Mouse (Mus musculus) ES-Bruce4 (cell line): ENCODE data around the gene Dazl. TPM values are rescaled to one million over a fixed set of nuclear protein-coding genes. Genes with fewer than 3 reads are reported as not detected.

ENCODE experiments used
- H3K27ac ChIP-seq: 2 replicates; pipeline ENCODE4 v1.5.1; 2012; ENCODE audit warnings: low read length, inconsistent platforms; ENCODE audit not compliant: insufficient read depth
- H3K27me3 ChIP-seq: 2 replicates; pipeline ENCODE4 v1.6.1; 2012; ENCODE audit warnings: mild to moderate bottlenecking, low read length, inconsistent platforms; ENCODE audit not compliant: control insufficient read depth, poor library complexity, insufficient read depth, severe bottlenecking
- H3K36me3 ChIP-seq: 2 replicates; pipeline ENCODE4 v1.6.1; 2012; ENCODE audit warnings: inconsistent platforms, mild to moderate bottlenecking, low read length, moderate library complexity; ENCODE audit not compliant: control insufficient read depth, poor library complexity, insufficient read depth, severe bottlenecking
- H3K4me1 ChIP-seq: one replicate; pipeline ENCODE4 v1.8.1; 2011; ENCODE audit warnings: low read length; ENCODE audit not compliant: control insufficient read depth, insufficient read depth
- H3K4me3 ChIP-seq: 2 replicates; pipeline ENCODE4 v1.5.1; 2011; ENCODE audit warnings: low read depth, mild to moderate bottlenecking, low read length
- H3K9ac ChIP-seq: 2 replicates; pipeline ENCODE4 v1.6.1; 2012; ENCODE audit warnings: low read depth, mild to moderate bottlenecking, inconsistent platforms; ENCODE audit not compliant: poor library complexity, severe bottlenecking
- H3K9me3 ChIP-seq: replicated peaks from 2 replicates; pipeline ENCODE4 v1.6.1; 2012; ENCODE audit warnings: mild to moderate bottlenecking, low read length, inconsistent platforms; ENCODE audit not compliant: control insufficient read depth, poor library complexity, insufficient read depth, severe bottlenecking
- CTCF ChIP-seq: IDR thresholded peaks from one replicate; pipeline ENCODE4 v1.8.1; 2011; ENCODE audit warnings: low read depth, low read length
- EP300 ChIP-seq: IDR thresholded peaks from 2 replicates; pipeline ENCODE4 v1.6.1; 2011; ENCODE audit warnings: low read depth, low read length; ENCODE audit not compliant: insufficient read depth
- POLR2A ChIP-seq: IDR thresholded peaks from one replicate; pipeline ENCODE4 v1.8.1; 2011; ENCODE audit warnings: low read length; ENCODE audit not compliant: insufficient read depth
- polyA plus RNA-seq: library from polyadenylated mRNA; stranded (reverse); fragments of >200 nt; gene quantifications from 2 replicates; pipeline ENCODE4 v1.2.4, GENCODE M21; 2011; ENCODE audit warnings: low read depth; ENCODE audit not compliant: missing spikeins, insufficient read depth, insufficient read length

The Dazl gene
- polyA plus RNA-seq, 1 experiment: 6.2 TPM

GRCm38 (mm10) chr17:50331171-50332011, 38.0 kb upstream of the Dazl start:
- H3K27me3 ChIP-seq: no peaks in the 10 kb centered on the region
- H3K36me3 ChIP-seq: no peaks in the 10 kb centered on the region
- H3K4me1 ChIP-seq: no peaks in the 10 kb centered on the region
- H3K9me3 ChIP-seq: no peaks in the 10 kb centered on the region
- H3K27ac ChIP-seq: no peak overlapping the region
- TF ChIP-seq CTCF (no peak), EP300 (no peak), POLR2A (no peak)
- no peak overlapping the region for H3K9ac ChIP-seq
- no peak overlapping the region for H3K4me3 ChIP-seq

DNA sequence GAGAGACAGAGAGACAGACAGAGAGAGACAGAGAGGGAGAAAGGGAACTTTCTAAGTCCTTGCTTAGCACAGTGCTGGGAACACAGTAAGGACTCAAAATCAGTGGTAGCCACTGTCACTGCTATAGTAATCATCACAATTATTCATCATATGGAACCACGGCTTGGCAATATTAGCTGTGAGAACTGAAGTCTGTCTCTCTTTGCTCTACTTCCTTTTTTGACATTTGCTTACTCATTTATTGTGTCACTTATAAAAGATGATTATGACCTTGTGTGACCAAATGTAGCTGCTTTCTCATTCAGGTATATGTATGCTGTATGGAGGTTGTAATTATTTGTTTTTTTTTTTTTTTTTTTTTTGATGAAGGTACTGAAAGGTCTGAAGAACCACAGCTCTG, 36.8 kb upstream of the Dazl start:
- no peak overlapping the region for H3K27ac ChIP-seq
- no peaks in the 10 kb centered on the region for H3K4me1 ChIP-seq
- no peak for TF ChIP-seq EP300
- TF ChIP-seq POLR2A: no peak
- no peak for TF ChIP-seq CTCF
- peaks cover 6% of the 10 kb centered on the region for H3K9me3 ChIP-seq
- H3K36me3 ChIP-seq: no peaks in the 10 kb centered on the region
- H3K27me3 ChIP-seq: no peaks in the 10 kb centered on the region
- no peak overlapping the region for H3K9ac ChIP-seq
- H3K4me3 ChIP-seq: no peak overlapping the region

- no peak for TF ChIP-seq EP300
- TF ChIP-seq CTCF: no peak
- TF ChIP-seq POLR2A: no peak
- Histone ChIP-seq H3K27me3 (no peaks in the 10 kb centered on the region), H3K4me3 (no peak overlapping the region), H3K9me3 (peaks cover 8% of the 10 kb centered on the region), H3K9ac (no peak overlapping the region), H3K36me3 (no peaks in the 10 kb centered on the region), H3K27ac (no peak overlapping the region), H3K4me1 (no peaks in the 10 kb centered on the region)
These were observed 31.2 kb upstream of the Dazl start for GRCm38 (mm10) chr17:50324658-50325057.

DNA sequence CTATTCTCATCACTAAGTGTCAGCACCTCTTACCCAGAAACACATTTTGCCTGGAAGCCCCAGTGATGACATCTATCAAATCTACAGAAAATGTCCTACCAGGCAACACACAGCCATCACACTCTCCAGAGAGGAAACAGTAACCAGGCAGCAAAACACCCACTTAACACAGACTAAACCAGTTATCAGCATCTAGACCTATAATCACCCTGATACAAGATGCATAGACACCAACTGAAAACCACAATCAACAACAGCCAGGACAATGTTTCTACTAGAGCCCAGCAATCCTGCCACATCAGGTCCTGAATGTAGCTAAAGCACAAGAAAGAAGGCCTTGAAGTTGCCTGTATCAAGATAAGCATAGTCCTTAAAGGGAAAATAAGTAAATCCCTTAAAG, 25.4 kb upstream of the Dazl start:
- no peaks in the 10 kb centered on the region for H3K9me3 ChIP-seq
- no peak overlapping the region for H3K4me3 ChIP-seq
- no peak overlapping the region for H3K27ac ChIP-seq
- no peaks in the 10 kb centered on the region for H3K4me1 ChIP-seq
- no peaks in the 10 kb centered on the region for H3K27me3 ChIP-seq
- no peak overlapping the region for H3K9ac ChIP-seq
- no peak for TF ChIP-seq EP300
- TF ChIP-seq POLR2A: no peak
- TF ChIP-seq CTCF: no peak
- H3K36me3 ChIP-seq: no peaks in the 10 kb centered on the region

GRCm38 (mm10) chr17:50316216-50317150, 23.0 kb upstream of the Dazl start:
- H3K4me1 ChIP-seq: no peaks in the 10 kb centered on the region
- TF ChIP-seq POLR2A (no peak), EP300 (no peak), CTCF (no peak)
- no peaks in the 10 kb centered on the region for H3K36me3 ChIP-seq
- no peak overlapping the region for H3K4me3 ChIP-seq
- no peak overlapping the region for H3K9ac ChIP-seq
- H3K27me3 ChIP-seq: no peaks in the 10 kb centered on the region
- no peaks in the 10 kb centered on the region for H3K9me3 ChIP-seq
- H3K27ac ChIP-seq: no peak overlapping the region

- TF ChIP-seq POLR2A: no peak
- no peak for TF ChIP-seq EP300
- TF ChIP-seq CTCF: no peak
- H3K4me3 ChIP-seq: no peak overlapping the region
- H3K27ac ChIP-seq: no peak overlapping the region
- H3K9ac ChIP-seq: no peak overlapping the region
- no peaks in the 10 kb centered on the region for H3K4me1 ChIP-seq
- no peaks in the 10 kb centered on the region for H3K27me3 ChIP-seq
- H3K36me3 ChIP-seq: no peaks in the 10 kb centered on the region
- H3K9me3 ChIP-seq: no peaks in the 10 kb centered on the region
These were observed 16.8 kb upstream of the Dazl start for GRCm38 (mm10) chr17:50310148-50310802.
